Mouse (Mus musculus) kidney, adult 9 months (tissue): ENCODE data around the gene Tceal9.

Experiments used
- DNase-seq: peaks from one replicate; pipeline ENCODE4 v3.0.0; 2022

Gene Tceal9

GRCm38 (mm10) chrX:136274542-136274941 lies 29.7 kb downstream of the Tceal9 start:
- no peak for DNase-seq

DNA sequence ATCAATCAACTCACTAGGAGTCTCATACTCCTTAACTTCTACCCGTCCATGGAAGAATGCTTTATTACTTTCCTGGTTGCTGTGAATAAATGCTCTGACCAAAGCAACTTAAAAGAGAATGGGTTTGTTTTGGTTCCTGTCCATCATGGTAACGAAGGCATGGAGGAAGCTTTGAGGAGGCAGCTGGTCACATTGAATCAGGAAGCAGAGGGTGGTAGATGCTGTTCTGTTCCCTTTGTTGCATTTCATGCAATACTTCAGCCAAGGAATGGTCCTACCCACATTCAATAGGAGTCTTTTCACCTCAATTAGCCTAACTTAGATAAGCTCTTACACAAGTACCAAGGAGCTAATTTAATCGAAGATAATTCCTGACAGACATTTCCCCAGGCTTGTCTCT lies 30.5 kb downstream of the Tceal9 start:
- DNase-seq, result no peak

GRCm38 (mm10) chrX:136277577-136277976 lies 32.7 kb downstream of the Tceal9 start:
- DNase-seq, result no peak

- no peak for DNase-seq
Observed at GRCm38 (mm10) chrX:136278401-136278800, 33.5 kb downstream of the Tceal9 start.

GRCm38 (mm10) chrX:136279410-136279809 lies 34.5 kb downstream of the Tceal9 start:
- no peak for DNase-seq

DNA sequence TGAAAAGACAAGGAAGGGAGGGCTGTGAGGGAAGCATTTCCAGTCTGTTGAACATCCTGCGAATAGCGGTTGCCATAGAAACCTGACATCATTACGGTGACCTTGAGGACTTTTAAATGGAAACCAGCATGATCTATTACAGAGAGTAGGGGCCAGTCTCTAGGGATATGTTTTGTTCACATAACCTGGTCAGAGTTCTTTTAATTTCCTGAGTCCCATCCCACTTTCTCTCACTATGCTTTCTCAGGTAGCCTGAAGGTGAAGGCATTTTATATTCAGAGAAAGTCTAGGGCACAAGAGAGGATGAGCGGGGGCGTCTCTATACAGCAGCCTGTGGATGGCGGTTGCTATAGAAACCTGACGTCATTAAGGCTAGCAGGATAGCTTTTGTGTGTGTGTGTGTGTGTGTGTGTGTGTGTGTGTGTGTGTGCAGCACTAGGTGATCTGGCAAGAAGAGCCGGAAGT lies 46.0 kb downstream of the Tceal9 start:
- DNase-seq, result no peak
